Mouse (Mus musculus) lung, postnatal 14 days (tissue): Measurements from ENCODE around the gene Bri3.

ENCODE experiments used
- DNase-seq: peaks from one replicate; pipeline ENCODE4 v3.0.0; 2021

The Bri3 gene

DNA sequence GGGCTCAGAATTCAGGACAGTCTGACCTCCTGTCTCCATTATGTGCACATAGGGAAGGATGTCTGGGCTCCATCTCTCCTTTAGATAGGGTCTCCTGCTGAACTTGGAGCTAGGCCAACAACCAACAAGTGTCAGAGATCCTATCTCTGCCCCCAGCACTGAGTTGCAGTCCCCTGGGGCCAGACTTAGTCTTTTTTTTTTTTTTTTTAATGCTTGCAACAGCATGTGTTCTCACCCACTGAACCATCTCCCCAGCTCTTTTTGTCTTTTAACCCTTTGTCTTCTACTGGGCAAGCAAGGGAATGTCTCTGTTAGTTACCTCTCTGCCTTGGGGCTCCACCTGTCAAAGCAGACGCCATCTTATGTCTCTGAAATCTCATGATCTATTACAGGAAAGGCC lies 5.3 kb upstream of the Bri3 start:
- no peak for DNase-seq

DNA sequence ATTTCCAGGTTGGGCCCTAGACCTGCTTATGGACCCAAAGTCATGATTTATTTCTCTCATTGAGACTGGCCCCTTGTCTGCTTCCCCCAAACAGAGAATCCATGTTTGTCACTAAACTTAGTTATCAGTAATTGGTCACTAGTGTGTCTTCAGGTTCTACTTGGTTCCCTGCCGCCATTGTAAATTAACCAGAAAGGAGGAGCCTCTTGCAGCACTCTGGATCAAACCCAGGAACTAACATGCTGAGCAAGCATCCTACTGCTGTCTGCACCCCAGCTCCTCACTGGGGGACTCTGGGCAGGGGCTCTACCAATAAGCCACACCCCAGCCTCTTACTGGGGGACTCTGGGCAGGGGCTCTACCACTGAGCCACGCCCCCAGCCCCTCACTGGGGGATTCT lies 1.4 kb downstream of the Bri3 start:
- DNase-seq, result no peak

DNA sequence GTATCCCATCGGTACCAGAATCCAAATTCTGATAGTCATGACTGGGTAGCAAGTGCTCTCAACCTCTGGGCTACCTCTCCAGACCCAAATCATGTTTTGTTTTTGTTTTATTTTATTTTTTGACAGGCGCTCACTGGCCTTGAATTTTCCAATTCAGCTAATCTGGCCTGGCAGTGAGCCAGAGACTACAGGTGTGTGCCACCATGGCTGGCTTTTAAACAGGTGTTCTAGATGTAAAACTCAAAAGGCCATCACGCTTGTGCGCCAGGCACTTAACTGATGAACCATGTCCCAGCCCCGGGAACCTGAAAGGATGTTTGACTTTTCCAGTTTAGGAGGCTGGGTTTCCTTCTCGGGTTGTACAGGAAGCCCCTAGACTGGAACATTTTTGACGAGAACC lies 2.4 kb downstream of the Bri3 start:
- no peak for DNase-seq

DNA sequence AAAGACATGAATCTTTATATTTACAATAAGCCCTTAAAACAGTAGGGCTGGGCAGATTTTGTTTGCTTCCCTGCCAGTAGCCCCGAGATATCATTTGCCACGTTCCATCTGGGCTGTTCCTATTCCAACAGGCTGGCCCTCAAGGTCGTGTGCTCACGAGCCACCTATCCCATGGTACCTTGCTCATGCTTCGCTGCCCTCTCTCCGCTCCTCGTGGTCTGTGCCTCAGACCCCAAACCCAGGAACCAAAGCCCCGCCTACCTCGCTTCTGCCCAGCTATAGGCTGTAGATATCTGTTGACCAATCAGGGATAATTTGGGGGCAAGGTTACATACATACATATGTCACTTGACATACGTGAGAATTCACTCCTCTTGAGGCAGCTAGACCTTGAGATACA lies 3.1 kb downstream of the Bri3 start:
- DNase-seq, result no peak

DNA sequence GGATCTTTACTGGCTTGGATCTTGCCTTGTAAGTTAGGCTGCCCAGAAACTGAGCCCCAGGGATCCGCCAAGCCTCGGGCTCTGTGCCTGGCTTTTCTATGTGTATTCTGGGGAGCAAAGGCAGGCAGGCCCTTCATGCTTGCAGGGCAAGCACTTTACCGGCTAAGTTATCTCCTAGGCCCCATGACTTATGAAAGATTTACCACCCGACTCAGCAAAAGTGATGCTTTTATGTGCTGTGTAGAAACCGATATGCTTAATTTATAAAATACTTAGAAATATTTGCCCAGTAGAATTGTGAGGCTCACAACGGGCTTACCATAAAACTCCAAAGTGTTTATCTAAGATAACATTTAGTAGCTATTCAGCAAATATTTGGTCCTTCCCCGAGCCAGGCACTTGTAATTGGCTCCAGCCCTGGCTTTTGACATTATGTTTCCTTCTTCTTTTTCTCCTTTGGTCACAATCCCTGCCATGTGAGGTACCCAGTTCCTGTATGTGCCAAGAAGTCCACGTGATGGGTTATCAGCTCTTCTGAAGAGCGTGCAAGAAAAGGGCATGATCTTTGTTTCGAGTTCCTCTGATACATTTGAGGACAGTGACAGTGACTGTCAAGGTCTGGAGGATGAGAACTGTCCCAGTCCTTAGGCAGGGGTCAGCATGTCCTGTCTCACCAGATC lies 3.8 kb downstream of the Bri3 start:
- peak; percentile 42 for DNase-seq

DNA sequence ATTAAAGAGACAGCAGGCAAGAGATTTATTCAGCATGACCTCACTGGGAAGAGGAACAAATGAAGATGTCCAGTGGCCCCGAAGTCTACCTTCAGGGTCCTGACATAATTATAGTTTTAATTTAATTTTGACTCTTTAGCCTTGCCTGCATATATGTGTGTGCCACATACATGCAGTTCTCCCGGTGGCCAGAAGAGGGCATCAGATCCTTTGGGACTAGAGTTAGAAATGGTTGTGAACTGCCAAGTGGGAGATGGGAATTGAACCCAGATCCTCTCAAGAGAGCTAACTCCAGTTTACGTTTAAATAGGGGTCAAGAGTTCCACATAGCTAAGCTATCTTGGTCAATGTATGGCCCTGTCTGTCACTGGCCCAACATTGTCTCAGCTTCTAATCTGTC lies 5.6 kb downstream of the Bri3 start:
- no peak for DNase-seq

DNA sequence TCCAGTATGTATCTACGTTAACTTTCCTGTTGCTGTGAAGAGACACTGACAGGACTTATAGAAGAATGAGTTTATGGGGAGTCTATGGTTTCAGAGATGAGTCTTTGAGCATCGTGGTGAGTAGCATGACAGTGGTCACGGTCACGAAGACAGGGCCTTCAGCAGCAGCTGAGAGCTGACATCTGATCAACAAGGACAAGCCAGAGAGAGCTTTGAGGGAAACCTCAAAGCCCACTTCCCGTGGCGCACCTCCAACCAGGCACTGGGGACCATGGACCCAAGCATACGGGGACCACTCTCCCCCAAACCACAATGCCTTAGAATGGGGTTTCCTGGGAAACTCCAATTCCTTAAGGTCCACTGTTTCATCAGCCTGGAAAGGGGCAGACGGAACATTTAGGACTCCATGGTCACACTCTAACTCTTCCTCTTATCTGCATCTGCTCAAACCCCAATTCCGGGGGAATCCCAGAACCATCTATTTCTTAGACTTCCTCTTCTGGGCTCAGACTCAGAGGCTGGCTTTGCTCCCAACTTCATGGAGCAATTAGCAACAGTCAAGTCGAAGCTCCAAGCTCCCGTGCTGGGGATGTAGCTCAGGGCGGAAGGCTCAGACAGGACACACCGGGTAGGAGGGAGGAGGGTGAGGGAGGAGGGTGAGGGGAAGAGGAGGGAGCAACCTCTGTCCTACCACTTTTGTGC lies 7.8 kb downstream of the Bri3 start:
- no peak for DNase-seq

DNA sequence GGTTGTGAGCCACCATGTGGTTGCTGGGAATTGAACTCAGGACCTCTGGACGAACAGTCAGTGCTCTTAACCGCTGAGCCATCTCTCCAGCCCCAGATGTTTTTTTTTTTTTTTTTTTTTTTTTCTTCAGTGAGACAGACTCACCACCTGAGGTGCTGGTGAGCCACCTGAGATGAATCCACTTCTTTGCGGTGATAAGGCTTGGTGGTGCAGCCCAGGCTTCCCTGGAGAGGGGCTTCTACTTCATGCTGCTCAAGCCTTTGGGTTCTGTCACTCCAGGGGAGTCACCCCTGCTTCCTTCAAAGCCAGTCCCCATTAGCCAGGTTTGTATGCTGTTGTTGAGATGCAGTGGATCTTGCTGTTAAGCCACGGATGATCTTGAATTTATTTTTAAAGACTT lies 9.0 kb downstream of the Bri3 start:
- no peak for DNase-seq

DNA sequence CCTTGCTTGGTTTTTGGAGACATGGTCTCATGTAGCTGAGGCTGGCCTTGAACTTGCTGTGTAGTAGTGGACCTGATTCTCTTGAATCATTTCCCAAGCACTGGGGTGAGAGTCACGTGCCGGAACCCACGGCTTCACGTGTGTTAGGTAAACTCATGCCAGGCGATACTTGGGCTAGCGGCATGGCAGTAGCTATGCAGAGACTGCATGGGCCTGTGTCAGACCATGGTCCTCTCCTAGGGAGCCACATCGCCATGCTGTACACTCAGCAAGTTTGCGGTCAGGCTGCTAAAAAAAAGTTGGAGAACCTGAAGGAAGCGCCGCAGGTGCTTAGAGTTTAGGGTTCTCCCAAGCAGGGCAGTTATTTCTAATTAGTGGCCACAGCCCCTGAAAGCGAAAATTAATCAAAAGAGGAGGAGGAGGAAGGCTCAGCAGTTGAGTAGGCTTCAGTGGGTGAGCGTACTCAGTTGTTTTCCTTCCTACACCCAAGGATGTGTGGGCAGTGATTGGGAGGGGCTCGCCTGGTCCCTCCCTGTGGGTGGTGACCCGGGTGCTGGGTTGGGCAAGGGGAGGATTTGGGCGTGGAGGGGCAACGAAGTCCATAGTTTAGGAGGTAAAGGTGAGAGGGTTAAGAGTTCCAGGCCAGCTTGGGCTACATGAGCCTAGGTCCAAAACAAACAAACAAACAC lies 10.0 kb downstream of the Bri3 start:
- peak; percentile 79 for DNase-seq

DNA sequence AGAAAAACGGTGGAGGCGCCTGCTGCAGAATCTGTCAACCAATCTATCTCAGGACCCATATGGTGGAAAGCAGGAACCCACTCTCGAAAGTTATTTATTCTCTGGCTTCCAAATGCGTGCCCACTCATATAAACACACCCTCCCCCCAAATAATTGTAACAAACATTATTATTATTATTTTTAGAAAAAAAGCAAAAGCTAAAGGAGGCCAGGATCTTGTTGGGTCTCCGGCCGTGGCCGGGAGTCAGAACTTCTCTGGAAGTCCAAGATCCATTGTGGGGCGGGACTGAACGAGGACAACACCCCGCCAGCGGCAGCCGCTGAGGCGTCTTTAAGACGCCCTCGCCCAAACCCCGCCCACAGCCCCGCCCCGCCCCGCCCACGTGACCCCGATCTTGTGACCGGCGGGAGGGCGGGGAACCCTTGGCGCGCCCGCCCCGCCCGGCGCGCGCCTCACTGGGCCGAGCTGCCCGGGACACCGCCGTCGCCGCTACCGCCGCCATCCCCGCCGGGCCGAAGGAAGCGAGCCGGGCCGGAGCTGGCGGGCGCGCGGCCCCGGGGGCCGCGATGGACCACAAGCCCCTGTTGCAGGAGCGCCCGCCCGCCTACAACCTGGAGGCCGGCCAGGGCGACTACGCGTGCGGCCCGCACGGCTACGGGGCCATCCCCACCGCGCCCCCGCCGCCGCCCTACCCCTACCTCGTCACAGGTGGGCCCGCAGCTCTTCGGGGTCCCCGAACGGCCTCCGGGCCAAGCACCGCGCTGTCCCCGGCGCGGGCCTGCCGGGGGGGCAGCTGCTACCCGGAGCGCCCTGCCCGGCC lies 10.8 kb downstream of the Bri3 start:
- peak; percentile 85 for DNase-seq

DNA sequence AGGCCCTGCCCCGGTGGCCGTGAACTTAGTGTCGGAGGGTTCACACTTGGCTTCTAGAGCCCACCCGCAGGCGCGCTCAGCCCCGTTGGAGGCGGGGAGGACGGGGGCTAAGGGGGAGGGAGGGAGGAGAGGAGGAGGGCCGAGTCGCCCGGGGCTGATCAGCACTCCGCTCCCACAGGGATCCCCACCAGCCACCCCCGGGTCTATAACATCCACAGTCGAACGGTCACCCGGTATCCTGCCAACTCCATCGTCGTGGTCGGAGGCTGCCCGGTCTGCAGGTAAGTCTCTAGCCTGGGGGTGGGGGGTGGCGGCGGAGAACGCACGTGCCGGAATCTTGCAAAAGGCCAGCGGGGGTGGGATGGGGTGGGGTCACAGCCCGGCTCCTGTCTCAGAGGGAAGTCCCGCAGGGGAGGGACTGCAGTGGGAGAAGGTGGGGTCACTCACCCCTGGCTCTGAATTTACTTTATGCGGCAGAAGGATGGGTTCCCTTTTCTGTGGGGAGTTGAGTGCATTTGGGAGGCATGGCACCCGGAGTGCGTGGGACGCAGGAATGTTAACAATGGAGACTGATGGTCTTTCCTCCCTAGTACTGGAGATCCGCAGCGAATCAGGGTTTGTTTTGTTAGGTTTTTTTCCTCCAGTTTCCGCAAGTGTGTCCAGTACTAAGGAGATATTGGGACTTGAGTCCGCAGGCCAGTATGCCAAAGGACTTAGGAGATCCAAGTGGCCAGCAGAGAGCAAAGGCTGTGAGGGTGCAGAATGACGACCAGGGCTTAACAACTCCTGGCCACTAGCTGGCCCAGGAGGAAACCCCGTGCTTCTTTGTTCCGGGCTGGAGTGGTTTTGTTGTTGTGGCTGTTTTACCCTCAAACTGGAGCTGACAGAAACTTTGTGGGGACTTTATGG lies 11.6 kb downstream of the Bri3 start:
- peak; percentile 53 for DNase-seq

DNA sequence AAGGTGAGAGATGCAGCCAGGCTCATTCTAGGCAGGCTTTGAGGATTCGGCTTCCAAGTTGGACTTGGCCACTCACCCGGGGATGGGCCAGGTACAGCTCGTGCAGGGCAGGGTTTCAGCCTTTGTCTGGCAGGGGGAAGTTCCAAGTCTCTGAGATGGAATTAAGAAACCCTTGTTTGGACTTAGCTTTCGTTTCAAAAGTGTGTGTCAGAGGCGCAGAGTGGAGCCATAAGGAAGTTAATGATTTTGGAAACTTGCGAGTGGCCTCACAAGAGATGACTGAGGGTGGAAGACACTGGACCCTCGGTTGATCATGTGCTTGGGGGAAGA lies 12.3 kb downstream of the Bri3 start:
- no peak for DNase-seq

DNA sequence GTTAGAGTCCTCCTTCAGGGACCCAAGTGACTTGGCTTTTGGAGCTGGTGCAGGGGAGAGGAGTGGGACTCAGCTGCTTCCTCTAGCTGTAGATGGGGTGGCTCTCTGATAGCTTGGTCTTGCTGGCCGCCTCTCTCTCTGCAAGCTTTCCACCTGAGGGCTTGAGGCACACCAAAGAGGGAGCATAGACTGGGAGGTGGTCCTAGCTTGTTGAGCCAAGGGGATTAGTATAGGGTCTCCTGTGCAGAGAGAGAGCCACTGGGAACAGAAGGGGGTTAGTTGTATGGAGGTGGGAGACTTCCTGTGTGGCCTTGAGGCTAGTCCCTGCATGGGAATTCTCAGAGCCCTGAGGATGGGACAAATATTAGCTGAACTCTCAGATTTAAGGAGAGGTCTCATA lies 12.7 kb downstream of the Bri3 start:
- DNase-seq, result no peak

DNA sequence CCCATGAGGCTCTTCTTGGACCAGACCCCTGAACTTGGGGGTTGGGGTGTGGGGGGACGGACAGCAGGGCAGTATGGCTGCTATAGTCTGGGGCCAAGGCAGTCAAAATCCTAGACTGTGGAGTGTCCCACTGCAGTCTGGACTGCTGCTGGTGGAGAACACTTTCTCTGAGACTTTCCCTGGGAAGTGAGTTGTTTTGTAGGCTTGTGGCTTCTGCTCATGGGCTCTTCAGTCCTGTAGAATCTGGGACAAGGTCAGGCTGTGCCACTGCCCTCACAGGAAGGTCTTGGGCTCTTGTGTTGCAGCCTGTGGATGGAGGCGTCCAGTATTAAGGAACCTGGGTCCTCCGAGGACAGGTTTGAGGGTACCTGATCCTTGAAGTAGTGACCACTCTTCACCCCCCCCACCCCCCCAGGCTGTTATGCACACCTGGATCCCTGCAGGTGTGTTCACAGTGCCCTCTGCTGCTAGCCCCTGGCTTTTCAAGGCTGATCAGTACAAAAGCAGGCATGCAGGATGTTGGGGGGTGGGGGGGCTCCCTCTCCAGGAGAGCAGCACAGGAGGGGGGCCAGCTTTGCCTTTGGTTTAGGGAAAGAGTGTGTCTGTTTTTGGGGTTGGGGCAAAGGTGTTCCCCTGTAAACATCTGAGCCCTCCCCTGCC lies 13.3 kb downstream of the Bri3 start:
- no peak for DNase-seq

DNA sequence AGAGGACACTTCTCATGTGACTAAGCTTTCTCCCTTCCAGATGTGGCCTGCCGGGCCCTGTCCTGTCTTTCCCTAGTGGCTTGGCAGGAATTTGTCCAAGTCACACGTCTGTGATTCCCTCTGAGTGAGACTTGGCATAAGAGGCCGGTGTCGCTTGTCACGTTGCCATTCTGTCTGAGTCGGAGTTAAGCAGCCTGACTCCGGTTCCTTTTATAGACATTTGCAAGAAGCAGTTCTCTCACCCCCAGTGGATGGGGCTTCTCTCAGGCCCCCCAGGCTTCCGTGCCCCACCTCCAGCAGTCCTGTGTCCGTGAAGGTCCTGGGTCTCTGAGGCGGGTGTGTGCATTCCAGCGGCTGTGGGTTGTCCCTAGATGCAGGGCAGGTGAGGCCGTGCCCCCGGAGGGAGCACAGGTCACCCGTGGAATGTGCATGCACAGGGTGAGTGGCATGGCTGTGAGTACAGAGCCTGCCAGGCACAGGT lies 13.9 kb downstream of the Bri3 start:
- DNase-seq, result peak; percentile 69

DNA sequence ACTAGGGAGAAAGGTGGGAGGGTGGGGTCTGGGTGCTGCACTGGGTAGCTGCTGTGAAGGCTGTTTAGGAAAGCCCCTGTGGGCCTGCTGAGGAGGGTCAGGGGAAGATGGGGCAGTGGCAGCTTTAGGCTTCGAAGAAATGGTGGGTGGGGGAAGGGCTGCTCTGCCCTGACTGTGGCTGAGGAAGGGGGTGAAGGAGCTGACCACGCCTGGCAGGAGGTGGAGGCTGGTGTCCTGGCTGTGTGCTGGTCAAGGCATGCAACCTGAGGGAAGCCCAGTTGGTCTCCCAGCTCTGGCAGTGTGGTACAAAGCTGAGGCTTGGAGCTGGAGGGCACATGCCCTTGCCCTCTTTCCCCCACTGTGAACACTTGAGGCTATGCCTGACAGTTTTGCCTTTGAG lies 14.4 kb downstream of the Bri3 start:
- no peak for DNase-seq

DNA sequence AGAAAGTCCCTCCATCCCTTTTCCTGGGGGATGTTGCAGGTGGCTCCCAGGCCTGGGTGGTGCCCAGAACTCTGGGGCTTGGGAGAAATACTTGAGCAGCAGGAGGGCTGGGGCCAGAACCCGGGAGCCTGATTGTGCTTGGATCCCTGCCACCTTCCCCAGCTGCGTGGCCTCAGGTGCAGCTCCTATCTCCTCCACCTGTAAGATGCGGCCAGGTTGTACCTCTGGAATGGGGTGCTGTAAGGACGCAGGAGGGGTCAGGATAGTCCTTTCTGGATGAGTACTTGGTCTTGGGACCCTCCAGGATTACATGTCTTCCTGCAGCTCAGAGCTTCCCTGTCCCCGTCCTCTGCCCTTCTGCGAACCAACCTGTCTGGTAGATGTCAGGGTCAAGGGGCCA lies 15.0 kb downstream of the Bri3 start:
- no peak for DNase-seq

DNA sequence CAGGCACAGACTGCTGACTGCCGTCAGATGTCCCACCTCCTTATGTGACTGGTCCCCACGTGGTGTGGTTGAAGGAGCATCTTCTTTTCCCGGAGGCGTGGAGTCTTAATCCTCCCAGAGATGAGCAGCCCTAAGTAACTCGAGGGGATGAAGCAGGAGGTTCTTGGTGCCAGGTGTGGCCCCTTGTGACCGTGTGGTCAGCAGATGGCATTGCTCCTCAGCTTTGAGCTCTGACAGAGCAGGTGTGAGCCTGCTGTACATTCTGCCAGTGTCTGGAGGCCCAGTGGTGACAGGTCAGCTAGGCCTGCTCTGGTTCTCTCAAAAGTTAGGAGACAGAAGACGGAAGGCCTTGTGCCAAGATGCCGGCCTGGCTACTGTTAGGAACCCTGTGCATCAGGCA lies 16.2 kb downstream of the Bri3 start:
- no peak for DNase-seq

DNA sequence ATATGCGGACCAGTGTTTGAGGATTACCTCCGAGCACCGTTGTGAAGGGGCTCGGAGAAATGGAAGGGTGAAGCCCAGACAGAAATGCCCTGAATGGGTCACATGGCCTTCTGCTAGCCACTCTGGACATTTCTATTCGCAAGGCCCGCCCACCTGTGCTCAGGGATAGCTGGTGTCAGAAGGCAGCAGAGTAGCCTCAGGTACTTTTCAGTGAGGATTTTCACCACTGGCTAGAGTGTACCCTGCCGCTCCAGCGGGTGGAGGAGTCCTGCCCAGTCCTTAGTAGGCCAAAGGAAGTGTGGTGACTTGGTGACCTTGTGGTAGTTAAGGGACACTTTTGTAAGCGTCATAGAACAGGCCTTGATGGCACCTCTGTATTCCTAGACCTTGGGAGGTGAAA lies 17.1 kb downstream of the Bri3 start:
- no peak for DNase-seq

DNA sequence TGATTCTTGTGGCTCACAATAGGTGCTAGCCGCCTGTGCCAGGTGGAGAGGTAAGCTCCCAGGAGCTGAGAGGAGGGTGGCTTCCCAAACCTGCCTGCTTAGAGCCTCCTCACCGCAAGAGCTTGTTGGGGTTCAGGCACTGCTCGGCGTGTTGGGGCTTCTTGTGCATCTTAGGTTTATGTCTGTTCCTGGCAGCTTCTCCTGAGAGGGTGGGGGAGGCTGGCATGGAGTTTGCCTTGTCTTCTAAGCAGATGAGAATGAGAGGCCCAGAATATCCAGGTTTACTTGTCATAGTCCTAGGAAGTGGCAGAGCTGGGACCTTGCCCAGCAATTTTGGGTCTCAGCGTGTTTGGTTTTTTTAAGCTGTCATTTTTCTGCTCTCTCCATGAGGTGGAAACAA lies 17.6 kb downstream of the Bri3 start:
- DNase-seq, result no peak

DNA sequence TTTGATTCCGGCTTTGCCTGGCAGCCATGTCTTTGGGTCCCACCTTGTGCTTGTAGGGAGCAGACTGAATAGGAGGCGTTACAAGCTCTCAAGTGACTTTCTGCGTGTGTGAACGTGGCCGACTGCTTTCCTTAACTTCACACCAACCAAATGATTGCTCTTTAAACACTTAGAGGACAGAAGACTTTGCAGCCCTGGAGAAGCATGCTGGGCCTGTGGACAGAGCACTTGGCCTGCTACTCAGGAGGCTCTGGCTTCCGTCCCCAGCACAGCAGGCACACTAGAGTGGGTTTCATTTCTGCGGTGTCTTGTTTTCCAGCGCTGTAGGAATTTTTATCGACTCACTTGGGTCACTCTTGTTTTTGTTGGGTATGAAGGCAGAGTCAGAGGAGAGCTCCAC lies 18.8 kb downstream of the Bri3 start:
- DNase-seq, result peak; percentile 22

DNA sequence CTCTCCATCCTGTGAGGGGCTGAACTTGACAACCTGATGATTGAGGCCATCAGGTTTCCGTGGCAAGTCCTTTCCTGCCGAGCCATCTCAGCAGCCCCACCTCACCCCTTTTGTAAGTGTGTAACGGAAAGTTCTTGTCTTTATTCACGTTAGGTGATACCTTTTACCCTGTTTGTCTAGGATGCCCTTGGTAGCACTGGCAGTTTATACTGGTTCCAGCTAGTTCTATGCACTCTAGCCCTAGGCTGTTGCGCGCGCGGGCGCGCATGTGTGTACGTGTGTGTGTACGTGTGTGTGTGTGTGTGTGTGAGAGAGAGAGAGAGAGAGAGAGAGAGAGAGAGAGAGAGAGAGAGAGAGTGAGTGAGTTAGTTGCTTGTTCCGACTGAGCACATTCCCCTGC lies 19.3 kb downstream of the Bri3 start:
- no peak for DNase-seq
